Mouse (Mus musculus) right cerebral cortex, postnatal 14 days (tissue): ENCODE measurements at regions not wholly inside any gene's neighbourhood (a gene's known extent, or its start where the extent isn't known, plus 50 kb on each side); places are given as distances from the start of the nearest gene placed in this dataset.

Experiments used
- DNase-seq: peaks from one replicate; pipeline ENCODE4 v3.0.0; 2022

- DNase-seq = no peak
These were observed 58.3 kb upstream of the Ccdc39 start for GRCm38 (mm10) chr3:33902431-33902830.

- DNase-seq = peak; percentile 7
These were observed 59.2 kb upstream of the Ccdc39 start for GRCm38 (mm10) chr3:33903326-33903725.

GRCm38 (mm10) chr3:33903816-33904215, 59.7 kb upstream of the Ccdc39 start:
- no peak for DNase-seq

- no peak for DNase-seq
These were observed 61.0 kb upstream of the Ccdc39 start for GRCm38 (mm10) chr3:33904854-33905678.

GRCm38 (mm10) chr3:33905679-33906007, 61.5 kb upstream of the Ccdc39 start:
- DNase-seq = no peak

- no peak for DNase-seq
These were observed 63.0 kb upstream of the Ccdc39 start for GRCm38 (mm10) chr3:33907061-33907460.

GRCm38 (mm10) chr3:33911559-33911958, 67.4 kb upstream of the Ccdc39 start:
- no peak for DNase-seq

- no peak for DNase-seq
These were observed 69.4 kb upstream of the Ccdc39 start for GRCm38 (mm10) chr3:33913470-33913869.

- no peak for DNase-seq
These were observed 70.3 kb upstream of the Ccdc39 start for GRCm38 (mm10) chr3:33914386-33914785.

GRCm38 (mm10) chr3:33915777-33916176, 71.7 kb upstream of the Ccdc39 start:
- no peak for DNase-seq

GRCm38 (mm10) chr3:33916318-33916717, 72.2 kb upstream of the Ccdc39 start:
- DNase-seq = no peak

- DNase-seq = no peak
These were observed 72.7 kb upstream of the Ccdc39 start for GRCm38 (mm10) chr3:33916818-33917217.

- DNase-seq = peak; percentile 87
These were observed 74.7 kb upstream of the Ccdc39 start for GRCm38 (mm10) chr3:33918785-33919184.

GRCm38 (mm10) chr3:33925072-33925471, 81.0 kb upstream of the Ccdc39 start:
- no peak for DNase-seq

- DNase-seq = no peak
These were observed 64.7 kb upstream of the Fxr1 start for GRCm38 (mm10) chr3:33955064-33955463.

GRCm38 (mm10) chr3:33955854-33956624, 63.7 kb upstream of the Fxr1 start:
- DNase-seq = peak; percentile 55

- DNase-seq = no peak
These were observed 63.1 kb upstream of the Fxr1 start for GRCm38 (mm10) chr3:33956625-33957023.

GRCm38 (mm10) chr3:33957676-33958075, 62.1 kb upstream of the Fxr1 start:
- no peak for DNase-seq

GRCm38 (mm10) chr3:33958216-33958615, 61.5 kb upstream of the Fxr1 start:
- no peak for DNase-seq

GRCm38 (mm10) chr3:33960211-33960610, 59.5 kb upstream of the Fxr1 start:
- DNase-seq = no peak

- no peak for DNase-seq
These were observed 56.8 kb upstream of the Fxr1 start for GRCm38 (mm10) chr3:33962938-33963337.

GRCm38 (mm10) chr3:33967184-33967583, 52.6 kb upstream of the Fxr1 start:
- DNase-seq = no peak
